Mouse (Mus musculus) kidney, embryonic 15.5 days (tissue): ENCODE results near the gene Krtap13-1. TPM values are rescaled to one million over a fixed set of nuclear protein-coding genes. Genes with fewer than 3 reads are reported as not detected.

Experiments used
- ATAC-seq: fragments of 200-750 bp; cut with Nextera tagmentation; replicated peaks from 2 replicates; pipeline ENCODE4 v1.8.0; 2017; ENCODE audit warnings: moderate TSS enrichment; ENCODE audit not compliant: low FRiP score
- H3K27ac ChIP-seq: fragments of 300-500 bp; sonication (generic); 2 replicates; pipeline ENCODE4 v1.5.1; 2015; ENCODE audit warnings: mild to moderate bottlenecking, inconsistent platforms
- H3K27me3 ChIP-seq: fragments of 300-500 bp; sonication (generic); 2 replicates; pipeline ENCODE4 v1.6.1; 2015; ENCODE audit warnings: inconsistent platforms
- H3K36me3 ChIP-seq: fragments of 300-500 bp; sonication (generic); 2 replicates; pipeline ENCODE4 v1.6.1; 2015; ENCODE audit warnings: inconsistent platforms
- H3K4me1 ChIP-seq: fragments of 300-500 bp; sonication (generic); 2 replicates; pipeline ENCODE4 v1.6.1; 2015; ENCODE audit warnings: inconsistent platforms
- H3K4me2 ChIP-seq: fragments of 300-500 bp; sonication (generic); 2 replicates; pipeline ENCODE4 v1.6.1; 2015; ENCODE audit warnings: moderate library complexity, mild to moderate bottlenecking, inconsistent platforms
- H3K4me3 ChIP-seq: fragments of 300-500 bp; sonication (generic); replicated peaks from 2 replicates; pipeline ENCODE4 v1.5.1; 2015; ENCODE audit warnings: mild to moderate bottlenecking, inconsistent platforms
- H3K9ac ChIP-seq: fragments of 300-500 bp; sonication (generic); 2 replicates; pipeline ENCODE4 v1.6.1; 2015; ENCODE audit warnings: mild to moderate bottlenecking, inconsistent platforms
- H3K9me3 ChIP-seq: fragments of 300-500 bp; sonication (generic); replicated peaks from 2 replicates; pipeline ENCODE4 v1.6.1; 2016; ENCODE audit warnings: inconsistent platforms
- WGBS: fragments of 180-500 bp; shearing (Covaris S2); methylation state at CpG from one replicate; pipeline ENCODE4 v1.1.7; 2015; ENCODE audit warnings: mixed read lengths; 5-methylcytosine and 5-hydroxymethylcytosine counted together
- polyA plus RNA-seq: library from polyadenylated mRNA; unstranded; fragments of >200 nt; fragmentation: Nextera tagmentation; extraction: Ambion mirVana; gene quantifications from 2 replicates; pipeline ENCODE4 v1.2.1, GENCODE M21; 2015

Gene Krtap13-1
- not detected in 2 replicates for polyA plus RNA-seq

- Histone ChIP-seq H3K4me1 (no peaks in the 10 kb centered on the region), H3K27ac (no peak within 1 kb of the TSS), H3K36me3 (no peaks in the 10 kb centered on the region), H3K9me3 (no peaks in the 10 kb centered on the region), H3K27me3 (no peaks in the 10 kb centered on the region), H3K9ac (no peak within 1 kb of the TSS), H3K4me3 (no peak within 1 kb of the TSS), H3K4me2 (no peak within 1 kb of the TSS)
- WGBS = 82% methylated on average over 4 of the region's 4 CpGs
- ATAC-seq = no peak
These were observed at the start of gene Krtap13-1 for GRCm38 (mm10) chr16:88728812-88729275. Gene Krtap13-1, plus strand, starts transcription at chr16:88728862.

- Histone ChIP-seq H3K27ac (no peak overlapping the region), H3K27me3 (no peaks in the 10 kb centered on the region), H3K36me3 (no peaks in the 10 kb centered on the region), H3K4me2 (no peak overlapping the region), H3K9me3 (no peaks in the 10 kb centered on the region), H3K9ac (no peak overlapping the region), H3K4me3 (no peak overlapping the region), H3K4me1 (no peaks in the 10 kb centered on the region)
- no peak for ATAC-seq
- 76% methylated on average over 6 of the region's 6 CpGs for WGBS
These were observed 49.6 kb upstream of the Krtap13-1 start for GRCm38 (mm10) chr16:88679099-88679498.

- Histone ChIP-seq H3K27ac (no peak overlapping the region), H3K27me3 (no peaks in the 10 kb centered on the region), H3K9ac (no peak overlapping the region), H3K4me3 (no peak overlapping the region), H3K4me1 (no peaks in the 10 kb centered on the region), H3K36me3 (no peaks in the 10 kb centered on the region), H3K9me3 (no peaks in the 10 kb centered on the region), H3K4me2 (no peak overlapping the region)
- WGBS = 68% methylated on average over 2 of the region's 2 CpGs
- no peak for ATAC-seq
These were observed 47.4 kb upstream of the Krtap13-1 start for GRCm38 (mm10) chr16:88681282-88681681.

GRCm38 (mm10) chr16:88696256-88696655, 32.4 kb upstream of the Krtap13-1 start:
- H3K4me2 ChIP-seq = no peak overlapping the region
- ATAC-seq = no peak
- no peak overlapping the region for H3K27ac ChIP-seq
- WGBS = 62% methylated on average over 4 of the region's 4 CpGs
- no peak overlapping the region for H3K9ac ChIP-seq
- no peak overlapping the region for H3K4me3 ChIP-seq
- no peaks in the 10 kb centered on the region for H3K27me3 ChIP-seq
- 0 out of 2 replicates have a peak, but pooled peaks cover 3% of the 10 kb centered on the region for H3K4me1 ChIP-seq
- no peaks in the 10 kb centered on the region for H3K9me3 ChIP-seq
- H3K36me3 ChIP-seq = no peaks in the 10 kb centered on the region

GRCm38 (mm10) chr16:88701072-88701864, 27.4 kb upstream of the Krtap13-1 start:
- no peak for ATAC-seq
- Histone ChIP-seq H3K4me2 (no peak overlapping the region), H3K27me3 (no peaks in the 10 kb centered on the region), H3K9ac (no peak overlapping the region), H3K4me3 (no peak overlapping the region), H3K27ac (0 out of 2 replicates have a peak overlapping the region, but pooled peaks have one; percentile 13), H3K9me3 (no peaks in the 10 kb centered on the region), H3K36me3 (no peaks in the 10 kb centered on the region), H3K4me1 (0 out of 2 replicates have a peak, but pooled peaks cover 3% of the 10 kb centered on the region)
- WGBS = 43% methylated on average over 4 of the region's 4 CpGs

GRCm38 (mm10) chr16:88707496-88708012, 21.1 kb upstream of the Krtap13-1 start, which contains the start of gene 2310061N02Rik:
Gene 2310061N02Rik, minus strand, starts transcription at chr16:88707962.
- WGBS = 87% methylated on average over 10 of the region's 10 CpGs
- Histone ChIP-seq H3K27ac (no peak within 1 kb of the TSS), H3K4me1 (no peaks in the 10 kb centered on the region), H3K9ac (no peak within 1 kb of the TSS), H3K4me3 (no peak within 1 kb of the TSS), H3K4me2 (no peak within 1 kb of the TSS), H3K27me3 (no peaks in the 10 kb centered on the region), H3K36me3 (no peaks in the 10 kb centered on the region), H3K9me3 (no peaks in the 10 kb centered on the region)
- ATAC-seq = no peak

GRCm38 (mm10) chr16:88710757-88711156, 17.9 kb upstream of the Krtap13-1 start:
- WGBS = 77% methylated on average over 4 of the region's 4 CpGs

GRCm38 (mm10) chr16:88711245-88711644, 17.4 kb upstream of the Krtap13-1 start:
- H3K9me3 ChIP-seq = no peaks in the 10 kb centered on the region
- no peak overlapping the region for H3K9ac ChIP-seq
- no peak overlapping the region for H3K4me3 ChIP-seq
- H3K27me3 ChIP-seq = no peaks in the 10 kb centered on the region
- no peak overlapping the region for H3K27ac ChIP-seq
- no peak for ATAC-seq
- H3K36me3 ChIP-seq = no peaks in the 10 kb centered on the region
- WGBS = 91% methylated on average over 6 of the region's 6 CpGs
- H3K4me1 ChIP-seq = no peaks in the 10 kb centered on the region
- H3K4me2 ChIP-seq = no peak overlapping the region

More at GRCm38 (mm10) chr16:88710757-88711156, 17.9 kb upstream of the Krtap13-1 start:
- H3K36me3 ChIP-seq = no peaks in the 10 kb centered on the region
- no peaks in the 10 kb centered on the region for H3K9me3 ChIP-seq
- H3K4me3 ChIP-seq = no peak overlapping the region
- H3K9ac ChIP-seq = no peak overlapping the region
- 0 out of 2 replicates have a peak, but pooled peaks have one; percentile 12 for ATAC-seq
- H3K27ac ChIP-seq = no peak overlapping the region
- no peaks in the 10 kb centered on the region for H3K27me3 ChIP-seq
- no peak overlapping the region for H3K4me2 ChIP-seq
- no peaks in the 10 kb centered on the region for H3K4me1 ChIP-seq

- H3K9ac ChIP-seq = no peak overlapping the region
- ATAC-seq = no peak
These were observed 12.1 kb upstream of the Krtap13-1 start for GRCm38 (mm10) chr16:88716549-88716948.

GRCm38 (mm10) chr16:88720031-88720430, 8.6 kb upstream of the Krtap13-1 start:
- H3K36me3 ChIP-seq = no peaks in the 10 kb centered on the region
- no peak overlapping the region for H3K4me2 ChIP-seq
- H3K27me3 ChIP-seq = no peaks in the 10 kb centered on the region
- no peak overlapping the region for H3K9ac ChIP-seq
- H3K4me1 ChIP-seq = no peaks in the 10 kb centered on the region
- no peak overlapping the region for H3K27ac ChIP-seq
- 17% methylated on average over 1 of the region's 1 CpGs for WGBS
- no peaks in the 10 kb centered on the region for H3K9me3 ChIP-seq
- no peak for ATAC-seq
- no peak overlapping the region for H3K4me3 ChIP-seq

More at GRCm38 (mm10) chr16:88716549-88716948, 12.1 kb upstream of the Krtap13-1 start:
- Histone ChIP-seq H3K27ac (no peak overlapping the region), H3K4me3 (no peak overlapping the region), H3K36me3 (no peaks in the 10 kb centered on the region), H3K4me1 (no peaks in the 10 kb centered on the region), H3K9me3 (no peaks in the 10 kb centered on the region), H3K4me2 (no peak overlapping the region), H3K27me3 (no peaks in the 10 kb centered on the region)

- no peak overlapping the region for H3K4me2 ChIP-seq
- H3K9me3 ChIP-seq = no peaks in the 10 kb centered on the region
- ATAC-seq = no peak
- H3K4me1 ChIP-seq = no peaks in the 10 kb centered on the region
- no peaks in the 10 kb centered on the region for H3K36me3 ChIP-seq
- no peak overlapping the region for H3K27ac ChIP-seq
- no peak overlapping the region for H3K4me3 ChIP-seq
- H3K27me3 ChIP-seq = no peaks in the 10 kb centered on the region
- H3K9ac ChIP-seq = no peak overlapping the region
- WGBS = 77% methylated on average over 2 of the region's 2 CpGs
These were observed 6.7 kb downstream of the Krtap13-1 start for GRCm38 (mm10) chr16:88735391-88735790.

GRCm38 (mm10) chr16:88744750-88745340, 16.2 kb downstream of the Krtap13-1 start:
- ATAC-seq = 0 out of 2 replicates have a peak, but pooled peaks have one; percentile 43
- H3K9me3 ChIP-seq = no peaks in the 10 kb centered on the region
- 52% methylated on average over 4 of the region's 4 CpGs for WGBS
- H3K9ac ChIP-seq = no peak overlapping the region
- H3K27ac ChIP-seq = no peak overlapping the region
- H3K4me1 ChIP-seq = no peaks in the 10 kb centered on the region
- H3K27me3 ChIP-seq = no peaks in the 10 kb centered on the region
- no peaks in the 10 kb centered on the region for H3K36me3 ChIP-seq
- H3K4me3 ChIP-seq = no peak overlapping the region
- H3K4me2 ChIP-seq = no peak overlapping the region
